Mouse (Mus musculus) MEL (cell line): ENCODE measurements around the gene Nucks1.
A peak's percentile ranks its signal among the peaks of the same experiment; 100 is the strongest.

Source experiments
- CHD1 ChIP-seq: IDR thresholded peaks from 2 replicates; pipeline ENCODE4 v1.6.1; 2012; ENCODE audit warnings: low read depth, mild to moderate bottlenecking, inconsistent platforms, low read length, improper control_type of control experiment
- CTCF ChIP-seq, 3 experiments: IDR thresholded peaks in 2 of 3; conservative IDR thresholded peaks in 1 of 3; 2 replicates each; pipeline ENCODE4 v1.5.1; 2011 to 2012; ENCODE audit warnings: low read length in 3 of 3, low read depth in 2 of 3, mild to moderate bottlenecking in 2 of 3, improper control_type of control experiment in 1 of 3, inconsistent platforms in 1 of 3, mixed read lengths in 1 of 3, moderate library complexity in 1 of 3; ENCODE audit not compliant: control insufficient read depth in 1 of 3, insufficient read depth in 1 of 3, poor library complexity in 1 of 3, severe bottlenecking in 1 of 3
- EP300 ChIP-seq, 2 experiments: IDR thresholded peaks; 2 replicates each; pipeline ENCODE4 v1.6.1; 2011; ENCODE audit warnings: improper control_type of control experiment in 2 of 2, low read length in 2 of 2, low read depth in 1 of 2, mild to moderate bottlenecking in 1 of 2
- GATA1 ChIP-seq: IDR thresholded peaks from 2 replicates; pipeline ENCODE4 v1.6.1; 2011; ENCODE audit warnings: low read depth, low read length, improper control_type of control experiment
- KAT2A ChIP-seq: conservative IDR thresholded peaks from 2 replicates; pipeline ENCODE4 v1.6.1; 2012; ENCODE audit warnings: low read depth, low read length, improper control_type of control experiment, inconsistent platforms
- POLR2A ChIP-seq, 2 experiments: IDR thresholded peaks; 2 replicates each; pipeline ENCODE4 v1.6.1; 2011 to 2012; ENCODE audit warnings: low read length in 2 of 2, mild to moderate bottlenecking in 2 of 2, control low read depth in 1 of 2, improper control_type of control experiment in 1 of 2, low read depth in 1 of 2, moderate library complexity in 1 of 2; ENCODE audit not compliant: control insufficient read depth in 1 of 2, insufficient read depth in 1 of 2, poor library complexity in 1 of 2
- POLR2AphosphoS5 ChIP-seq: IDR thresholded peaks from 2 replicates; pipeline ENCODE4 v1.6.1; 2012; ENCODE audit warnings: low read depth, borderline replicate concordance, mild to moderate bottlenecking, inconsistent platforms, low read length, moderate library complexity, mixed read lengths
- RAD21 ChIP-seq: IDR thresholded peaks from 2 replicates; pipeline ENCODE4 v1.6.1; 2011; ENCODE audit warnings: mild to moderate bottlenecking, low read depth, low read length, improper control_type of control experiment
- RCOR1 ChIP-seq: IDR thresholded peaks from 2 replicates; pipeline ENCODE4 v1.6.1; 2012; ENCODE audit warnings: low read depth, mild to moderate bottlenecking, inconsistent platforms, low read length, improper control_type of control experiment
- SMC3 ChIP-seq: IDR thresholded peaks from 2 replicates; pipeline ENCODE4 v1.6.1; 2011; ENCODE audit warnings: low read depth, low read length, improper control_type of control experiment
- USF1 ChIP-seq: IDR thresholded peaks from 2 replicates; pipeline ENCODE4 v1.6.1; 2014; ENCODE audit warnings: low read depth, mild to moderate bottlenecking, inconsistent platforms, low read length, improper control_type of control experiment, moderate library complexity
- USF2 ChIP-seq, 2 experiments: IDR thresholded peaks; 2 replicates each; pipeline ENCODE4 v1.6.1; 2011 to 2012; ENCODE audit warnings: improper control_type of control experiment in 2 of 2, low read length in 2 of 2, borderline replicate concordance in 1 of 2, inconsistent platforms in 1 of 2, low read depth in 1 of 2, mild to moderate bottlenecking in 1 of 2; ENCODE audit not compliant: insufficient read depth in 1 of 2
- ZC3H11A ChIP-seq: IDR thresholded peaks from 2 replicates; pipeline ENCODE4 v1.6.1; 2012; ENCODE audit warnings: low read depth, mild to moderate bottlenecking, inconsistent platforms, low read length, improper control_type of control experiment

DNA sequence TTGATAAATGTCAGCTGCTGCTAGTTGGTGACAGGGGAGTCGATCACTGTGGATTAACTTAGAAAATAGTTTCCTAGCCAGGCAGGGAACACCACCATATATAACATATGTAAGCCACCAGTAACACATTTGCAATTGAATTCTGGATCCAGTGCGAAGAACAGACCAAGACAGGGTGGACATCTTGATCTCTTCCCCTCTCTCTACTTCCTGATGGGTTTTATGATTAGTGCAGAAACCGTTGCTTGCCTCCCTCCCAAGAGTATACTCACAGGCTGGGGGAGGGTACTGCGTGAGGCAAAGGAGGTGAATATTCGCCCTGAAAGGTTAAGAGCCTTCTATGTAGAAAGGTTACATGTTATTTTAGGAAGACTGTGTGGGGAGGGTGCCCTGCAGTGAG is 55.5 kb downstream of the Nucks1 start:
- 0 out of 2 replicates have a peak, but pooled peaks have one; percentile 10 for TF ChIP-seq KAT2A
- no peak for TF ChIP-seq RAD21
- no peak for TF ChIP-seq ZC3H11A
- peak; percentile 67 to 88 for TF ChIP-seq EP300 (IDR thresholded peaks at IDR 0.05; ENCODE audit: low read depth in 1 of 2, low read length in 2 of 2)
- no peak for TF ChIP-seq POLR2AphosphoS5
- TF ChIP-seq CTCF (IDR thresholded peaks at IDR 0.05 in 2 of 3, conservative IDR thresholded peaks at IDR 0.05 in 1 of 3; ENCODE audit: control insufficient read depth in 1 of 3, insufficient read depth in 1 of 3, low read depth in 2 of 3, low read length in 3 of 3, poor library complexity in 1 of 3, severe bottlenecking in 1 of 3) = no peak
- peak; percentile 44; the same call in 1 of the 2 replicates for TF ChIP-seq GATA1
- TF ChIP-seq POLR2A (IDR thresholded peaks at IDR 0.05; ENCODE audit: control insufficient read depth in 1 of 2, insufficient read depth in 1 of 2, low read depth in 1 of 2, low read length in 2 of 2, poor library complexity in 1 of 2) = 0 out of 4 replicates have a peak, but pooled peaks of 1 of the 2 experiments have one; percentile 40
- no peak; the same call in 1 of the 2 replicates for TF ChIP-seq CHD1
- TF ChIP-seq RCOR1 = no peak
- no peak for TF ChIP-seq USF1
- no peak for TF ChIP-seq USF2 (IDR thresholded peaks at IDR 0.05; ENCODE audit: borderline replicate concordance in 1 of 2, insufficient read depth in 1 of 2, low read depth in 1 of 2, low read length in 2 of 2)
- TF ChIP-seq SMC3 = no peak
